Mouse (Mus musculus) lung, postnatal 0 days (tissue): ENCODE measurements at regions not wholly inside any gene's neighbourhood (a gene's known extent, or its start where the extent isn't known, plus 50 kb on each side); places are given as distances from the start of the nearest gene placed in this dataset.

Experiments
- CTCF ChIP-seq: IDR thresholded peaks from 2 replicates; pipeline ENCODE4 v1.5.1; 2016; ENCODE audit warnings: antibody characterized with exemption, mild to moderate bottlenecking
- EP300 ChIP-seq: IDR thresholded peaks from 2 replicates; pipeline ENCODE4 v1.6.1; 2016; ENCODE audit warnings: antibody characterized with exemption, mild to moderate bottlenecking, control low read depth

- TF ChIP-seq CTCF (peak; percentile 40), EP300 (no peak)
These were observed 55.5 kb upstream of the Mrps10 start for GRCm38 (mm10) chr17:47313162-47313561.
